Mouse (Mus musculus): ENCODE results near the gene Lsamp. TPM values are rescaled to one million over a fixed set of nuclear protein-coding genes. Genes with fewer than 3 reads are reported as not detected.
"Not testable (repeated sequence)": the region's sequence is repeated elsewhere in the genome, so short reads cannot be mapped to it uniquely, and the experiment has no call there.

Lsamp gene
- polyA plus RNA-seq, 1 experiment: 0.36 TPM

DNA sequence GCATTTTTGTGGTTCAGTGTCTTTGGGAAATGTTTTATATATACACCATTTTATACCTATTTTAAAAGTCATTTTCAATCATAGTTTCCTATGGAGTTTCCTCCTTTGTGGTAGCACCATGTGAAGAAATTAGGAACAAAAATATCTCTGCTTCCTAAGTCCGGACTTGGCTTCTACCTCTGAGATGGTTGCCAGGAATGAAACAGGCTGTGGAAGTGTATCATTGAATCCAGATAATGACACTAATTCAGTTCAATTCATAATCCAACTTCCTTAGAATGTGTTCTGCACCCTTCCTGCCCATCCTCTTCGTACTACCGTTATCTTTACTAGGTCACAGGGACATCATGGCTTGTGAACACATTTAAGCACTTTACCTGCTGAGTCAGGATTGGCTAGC, 1973.7 kb downstream of the Lsamp start:
- Histone ChIP-seq H3K27ac (replicated peaks; ENCODE audit: low read depth, low read length) (no peak overlapping the region), H3K4me1 (ENCODE audit: control insufficient read depth, insufficient read depth, insufficient read length, low read length) (no peaks in the 10 kb centered on the region), H3K4me3 (ENCODE audit: insufficient read depth, low read depth, low read length) (no peak overlapping the region)

DNA sequence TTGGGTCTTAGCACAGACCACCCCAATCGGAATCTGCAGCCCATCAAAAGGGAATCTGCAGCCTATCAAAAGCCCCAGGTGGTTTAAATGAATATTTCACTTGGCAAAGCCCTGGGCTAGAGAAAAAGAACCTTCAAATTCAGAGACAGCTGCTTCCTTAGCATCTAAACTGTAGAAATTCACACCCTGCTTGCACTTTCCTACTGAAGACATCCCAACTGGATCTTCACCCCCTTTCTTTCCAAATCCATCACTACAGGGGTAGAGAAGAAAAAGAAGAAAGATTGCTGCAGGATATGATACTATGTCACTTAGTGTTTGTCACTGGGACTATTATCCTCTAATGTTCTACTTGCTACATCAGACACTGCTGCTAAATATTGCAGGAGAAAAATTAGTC, 1981.5 kb downstream of the Lsamp start:
- no peak overlapping the region for H3K4me3 ChIP-seq (ENCODE audit: insufficient read depth, low read depth, low read length)
- no peak overlapping the region for H3K27ac ChIP-seq (replicated peaks; ENCODE audit: low read depth, low read length)
- H3K4me1 ChIP-seq (ENCODE audit: control insufficient read depth, insufficient read depth, insufficient read length, low read length): no peaks in the 10 kb centered on the region

DNA sequence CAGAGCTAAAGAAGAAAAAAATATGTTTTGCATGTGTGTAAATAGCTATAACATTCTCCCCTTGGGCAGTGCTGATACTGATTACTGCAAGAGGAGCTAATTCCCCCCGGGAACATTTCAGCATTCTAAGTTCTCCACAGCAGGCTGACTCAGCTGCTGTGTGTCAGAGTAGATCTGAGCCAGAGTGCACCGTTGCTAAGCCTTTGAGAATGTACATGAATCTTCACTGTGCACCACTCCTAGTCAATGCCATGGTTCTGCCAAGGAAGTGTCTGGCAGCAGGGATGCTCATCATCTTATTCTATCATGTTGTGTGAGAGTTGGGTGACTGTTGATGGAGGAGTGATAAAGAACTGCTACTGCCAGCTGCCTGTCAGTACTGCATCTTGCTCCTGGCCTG, 1985.1 kb downstream of the Lsamp start:
- H3K4me3 ChIP-seq (ENCODE audit: insufficient read depth, low read depth, low read length): no peak overlapping the region
- no peaks in the 10 kb centered on the region for H3K4me1 ChIP-seq (ENCODE audit: control insufficient read depth, insufficient read depth, insufficient read length, low read length)
- no peak overlapping the region for H3K27ac ChIP-seq (replicated peaks; ENCODE audit: low read depth, low read length)

DNA sequence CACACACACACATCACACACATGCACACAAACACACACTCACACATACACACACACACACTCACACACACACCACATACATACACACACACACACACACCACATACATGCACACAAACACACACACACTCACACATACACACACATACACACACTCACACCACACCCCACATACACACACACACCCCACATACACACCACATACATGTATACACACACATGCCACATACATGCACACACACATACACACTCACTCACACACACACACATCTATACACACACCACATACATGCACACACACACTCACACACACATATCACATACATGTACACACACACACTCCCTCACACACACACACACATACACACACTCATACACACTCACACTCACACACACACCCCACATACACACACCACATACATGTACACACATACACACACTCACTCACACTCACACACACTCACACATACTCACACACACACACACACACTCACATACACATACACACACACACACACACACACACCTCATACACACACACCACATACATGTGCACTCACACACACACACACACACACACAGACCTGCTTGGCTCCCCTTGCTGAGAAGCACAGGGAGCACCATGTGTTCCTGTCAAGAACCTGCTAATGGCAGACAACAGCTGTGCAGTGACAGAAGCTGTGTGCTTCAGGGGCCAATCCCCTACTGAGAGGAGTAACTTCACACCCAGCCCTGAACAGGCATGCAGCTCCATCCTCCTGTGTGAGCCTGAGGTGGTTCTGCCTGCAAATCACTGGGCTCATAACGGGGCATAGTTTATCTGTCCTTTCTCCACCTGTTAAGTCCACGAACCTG, 1990.9 kb downstream of the Lsamp start:
- Histone ChIP-seq H3K4me1 (ENCODE audit: control insufficient read depth, insufficient read depth, insufficient read length, low read length) (no peaks in the 10 kb centered on the region), H3K4me3 (ENCODE audit: insufficient read depth, low read depth, low read length) (no peak overlapping the region)

DNA sequence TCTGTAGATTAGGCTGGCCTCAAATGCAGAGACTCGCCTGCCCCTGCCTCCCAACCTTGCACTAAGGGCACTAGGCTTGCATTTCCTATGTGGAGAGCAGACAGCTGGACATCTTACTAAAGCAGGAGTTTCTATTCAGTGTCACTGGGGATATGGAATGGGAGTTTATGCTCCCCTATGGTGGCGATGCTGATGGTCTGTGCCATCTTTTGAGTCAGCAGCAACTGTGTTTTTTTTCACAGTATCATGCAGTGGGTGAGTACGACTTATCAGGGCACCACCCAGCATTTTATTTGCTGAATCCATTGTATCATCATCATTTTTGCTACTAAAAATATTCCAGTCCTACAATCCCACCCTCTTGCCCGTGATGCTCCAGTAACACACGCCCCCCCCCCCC, 1992.7 kb downstream of the Lsamp start:
- H3K4me3 ChIP-seq (ENCODE audit: insufficient read depth, low read depth, low read length): no peak overlapping the region
- no peaks in the 10 kb centered on the region for H3K4me1 ChIP-seq (ENCODE audit: control insufficient read depth, insufficient read depth, insufficient read length, low read length)
- no peak overlapping the region for H3K27ac ChIP-seq (replicated peaks; ENCODE audit: low read depth, low read length)

More for the DNA sequence above, 1990.9 kb downstream of the Lsamp start:
- no peak overlapping the region for H3K27ac ChIP-seq (replicated peaks; ENCODE audit: low read depth, low read length)

DNA sequence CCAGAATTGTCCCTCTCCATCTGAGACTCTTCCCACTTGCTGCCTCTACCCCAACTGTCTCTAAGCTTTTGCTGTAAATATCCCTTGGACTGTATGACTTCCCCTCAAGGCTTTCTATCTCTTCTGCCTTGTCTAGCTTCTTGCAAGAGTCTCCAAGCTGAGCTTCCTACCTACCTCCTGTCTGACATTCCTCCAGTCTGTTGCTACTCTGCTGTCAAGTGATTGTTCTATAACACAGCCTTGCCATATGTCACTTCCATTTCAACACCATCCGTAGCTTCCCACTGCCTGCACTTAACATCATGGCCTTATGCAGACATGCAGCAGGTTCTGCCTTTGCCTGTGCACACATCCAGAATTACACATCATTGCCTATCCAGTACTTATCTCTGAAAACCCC, 2012.8 kb downstream of the Lsamp start:
- Histone ChIP-seq H3K4me3 (ENCODE audit: insufficient read depth, low read depth, low read length) (no peak overlapping the region), H3K4me1 (ENCODE audit: control insufficient read depth, insufficient read depth, insufficient read length, low read length) (no peaks in the 10 kb centered on the region), H3K27ac (replicated peaks; ENCODE audit: low read depth, low read length) (no peak overlapping the region)

DNA sequence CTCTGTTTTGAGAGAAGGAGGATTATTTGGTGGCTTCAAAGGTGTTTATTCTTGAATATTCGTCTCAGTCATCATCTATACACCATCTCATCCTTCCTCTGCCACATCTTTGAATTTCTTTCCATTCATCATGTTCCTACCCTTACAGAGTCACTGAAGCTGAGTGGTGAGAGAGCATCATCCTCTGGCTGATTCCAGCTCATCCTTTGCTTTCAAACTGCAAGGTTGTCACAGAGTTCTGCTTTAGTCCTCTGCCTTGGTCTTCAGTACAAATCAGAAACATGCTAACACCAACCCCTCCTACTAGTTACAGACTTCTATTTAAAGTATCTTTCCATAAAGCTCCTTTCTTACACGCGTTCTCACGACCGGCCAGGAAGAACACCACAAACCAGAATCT, 2018.8 kb downstream of the Lsamp start:
- Histone ChIP-seq H3K4me3 (ENCODE audit: insufficient read depth, low read depth, low read length) (no peak overlapping the region), H3K4me1 (ENCODE audit: control insufficient read depth, insufficient read depth, insufficient read length, low read length) (no peaks in the 10 kb centered on the region), H3K27ac (replicated peaks; ENCODE audit: low read depth, low read length) (no peak overlapping the region)

DNA sequence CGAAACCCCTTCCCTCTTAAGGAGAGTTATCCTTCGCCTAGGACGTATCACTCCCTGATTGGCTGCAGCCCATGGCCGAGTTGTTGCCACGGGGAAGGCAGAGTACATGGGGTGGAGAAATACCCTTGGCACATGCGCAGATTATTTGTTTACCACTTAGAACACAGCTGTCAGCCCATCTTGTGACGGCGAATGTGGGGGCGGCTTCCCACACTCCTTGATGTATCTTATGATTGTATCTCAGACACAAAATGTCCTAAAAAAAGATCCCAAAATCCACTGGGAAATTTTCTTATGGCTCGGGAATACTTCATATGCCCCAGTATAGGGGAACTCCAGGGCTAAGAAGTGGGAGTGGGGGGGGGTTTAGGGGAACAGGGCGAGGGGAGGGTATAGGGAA, 2019.3 kb downstream of the Lsamp start:
- H3K27ac ChIP-seq (replicated peaks; ENCODE audit: low read depth, low read length); H3K4me1 ChIP-seq (ENCODE audit: control insufficient read depth, insufficient read depth, insufficient read length, low read length); H3K4me3 ChIP-seq (ENCODE audit: insufficient read depth, low read depth, low read length): not testable (repeated sequence)

DNA sequence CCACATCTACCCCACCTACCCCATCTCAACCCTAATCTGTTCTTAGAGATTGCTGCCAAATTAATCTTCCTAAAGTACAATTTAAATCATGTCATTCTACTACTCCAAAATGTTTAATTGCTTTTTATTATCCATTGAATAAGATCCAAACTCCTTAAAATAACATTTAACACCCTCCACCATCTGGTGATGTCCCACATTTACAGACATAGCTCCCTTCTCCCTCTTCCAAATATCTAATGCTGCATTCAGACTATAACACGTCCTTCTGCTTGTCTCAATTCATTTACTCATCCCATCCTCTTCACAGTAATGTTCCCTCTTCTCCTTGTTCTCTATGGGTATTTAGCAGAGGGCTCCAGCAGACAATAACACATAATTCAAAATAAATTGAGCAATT, 2020.0 kb downstream of the Lsamp start:
- no peak overlapping the region for H3K27ac ChIP-seq (replicated peaks; ENCODE audit: low read depth, low read length)
- no peak overlapping the region for H3K4me3 ChIP-seq (ENCODE audit: insufficient read depth, low read depth, low read length)
- H3K4me1 ChIP-seq (ENCODE audit: control insufficient read depth, insufficient read depth, insufficient read length, low read length): no peaks in the 10 kb centered on the region

DNA sequence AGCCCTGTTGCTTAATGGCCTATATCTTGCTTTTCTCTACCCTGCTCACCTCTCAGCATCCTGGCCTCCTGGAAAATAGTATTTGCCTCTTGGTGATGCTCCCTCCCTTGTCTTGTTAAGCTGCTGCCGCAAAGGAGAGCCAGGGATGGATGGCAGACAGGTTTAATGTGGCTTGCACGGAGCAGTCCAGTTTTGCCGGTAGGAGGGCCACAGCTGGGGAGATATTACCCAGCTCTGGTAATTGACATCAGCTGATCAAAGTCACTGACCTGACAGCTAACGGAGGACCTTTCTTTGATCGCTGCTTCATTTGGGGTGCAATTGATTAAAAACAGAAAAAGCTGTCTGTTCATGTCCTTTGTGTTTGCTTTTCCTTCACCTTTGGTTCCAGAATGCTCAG, 2030.8 kb downstream of the Lsamp start:
- no peak overlapping the region for H3K27ac ChIP-seq (replicated peaks; ENCODE audit: low read depth, low read length)
- no peak overlapping the region for H3K4me3 ChIP-seq (ENCODE audit: insufficient read depth, low read depth, low read length)

DNA sequence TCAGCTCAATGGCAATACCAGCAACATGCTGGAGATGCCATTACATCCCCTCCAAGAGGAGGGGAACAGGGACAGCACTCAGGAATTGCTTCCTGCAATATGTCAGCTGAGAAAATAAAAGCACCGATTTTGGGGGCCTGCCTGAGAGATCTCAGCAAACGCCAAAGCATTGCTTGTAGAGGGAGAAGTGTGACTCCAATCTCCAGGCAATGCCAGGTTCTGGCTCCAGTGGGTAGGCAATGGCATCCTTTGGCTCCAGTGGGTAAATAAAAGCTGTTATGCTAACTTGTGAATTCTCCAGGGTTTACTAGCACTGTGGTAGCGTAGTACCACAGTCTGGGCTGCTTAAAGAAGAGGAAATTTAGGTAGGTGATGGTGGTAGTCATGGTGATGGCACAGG, 2031.3 kb downstream of the Lsamp start:
- Histone ChIP-seq H3K27ac (replicated peaks; ENCODE audit: low read depth, low read length) (no peak overlapping the region), H3K4me1 (ENCODE audit: control insufficient read depth, insufficient read depth, insufficient read length, low read length) (no peaks in the 10 kb centered on the region), H3K4me3 (ENCODE audit: insufficient read depth, low read depth, low read length) (no peak overlapping the region)

More for the DNA sequence above, 2030.8 kb downstream of the Lsamp start:
- no peaks in the 10 kb centered on the region for H3K4me1 ChIP-seq (ENCODE audit: control insufficient read depth, insufficient read depth, insufficient read length, low read length)

DNA sequence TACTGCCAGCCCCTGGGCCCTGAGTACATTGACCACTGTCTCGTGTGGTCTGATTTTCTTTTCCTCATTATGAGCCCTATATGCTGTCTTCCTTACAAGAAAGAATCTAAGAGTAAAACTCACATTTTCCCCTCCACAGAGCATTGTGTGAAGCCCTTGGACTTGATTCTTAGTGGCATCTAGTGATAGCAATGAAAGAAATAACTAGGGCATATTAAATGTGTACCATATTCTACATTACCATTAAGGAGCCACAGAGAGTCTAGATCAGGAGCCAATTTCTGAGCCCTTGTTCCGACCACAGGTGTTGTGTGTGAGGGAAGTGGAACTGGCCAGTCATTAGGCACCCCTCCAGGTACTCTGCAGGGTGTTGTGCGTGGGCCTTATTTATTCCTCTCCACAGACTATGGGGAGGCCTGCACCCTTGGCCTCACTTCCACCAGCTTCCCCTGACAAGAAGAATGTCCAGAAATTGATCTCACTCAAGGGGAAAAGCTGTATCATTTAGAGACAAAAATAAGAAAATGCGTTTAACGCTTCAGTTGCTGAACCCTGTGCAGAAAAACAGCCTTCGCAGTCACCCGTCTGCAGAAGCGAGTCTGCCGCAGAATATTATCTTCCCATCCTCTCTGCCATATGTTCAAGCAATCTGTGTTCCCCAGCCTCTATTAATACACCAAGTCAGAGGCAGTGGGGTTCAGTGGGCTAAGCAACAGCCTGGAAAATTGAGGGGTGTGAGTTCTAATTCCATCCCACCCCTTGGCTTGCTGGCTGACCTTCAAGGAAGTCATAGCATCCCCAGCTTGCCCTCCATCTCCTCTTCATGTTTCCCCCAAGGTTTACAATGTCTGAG, 2032.9 kb downstream of the Lsamp start:
- H3K27ac ChIP-seq (replicated peaks; ENCODE audit: low read depth, low read length): no peak overlapping the region
- H3K4me3 ChIP-seq (ENCODE audit: insufficient read depth, low read depth, low read length): no peak overlapping the region
- H3K4me1 ChIP-seq (ENCODE audit: control insufficient read depth, insufficient read depth, insufficient read length, low read length): no peaks in the 10 kb centered on the region

DNA sequence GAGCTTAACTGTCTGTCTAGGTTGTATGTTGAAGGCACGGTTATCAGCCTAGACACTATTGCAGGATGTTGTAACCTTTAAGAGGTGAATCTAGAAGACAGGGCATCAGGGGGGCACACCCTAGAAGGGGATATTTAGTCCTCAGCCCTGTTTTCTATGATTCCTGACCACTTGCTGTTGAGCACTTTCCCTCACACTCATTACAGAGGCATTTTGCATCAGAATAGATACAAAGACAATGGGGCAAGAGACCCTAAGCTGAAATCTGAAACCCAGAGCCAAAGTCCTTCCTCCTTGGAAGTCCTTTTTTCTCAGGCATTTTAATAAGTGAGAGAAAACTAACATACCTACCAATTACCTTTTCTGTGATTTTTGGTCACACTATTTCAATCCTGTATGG, 2038.4 kb downstream of the Lsamp start:
- no peak overlapping the region for H3K4me3 ChIP-seq (ENCODE audit: insufficient read depth, low read depth, low read length)
- no peak overlapping the region for H3K27ac ChIP-seq (replicated peaks; ENCODE audit: low read depth, low read length)
- no peaks in the 10 kb centered on the region for H3K4me1 ChIP-seq (ENCODE audit: control insufficient read depth, insufficient read depth, insufficient read length, low read length)

DNA sequence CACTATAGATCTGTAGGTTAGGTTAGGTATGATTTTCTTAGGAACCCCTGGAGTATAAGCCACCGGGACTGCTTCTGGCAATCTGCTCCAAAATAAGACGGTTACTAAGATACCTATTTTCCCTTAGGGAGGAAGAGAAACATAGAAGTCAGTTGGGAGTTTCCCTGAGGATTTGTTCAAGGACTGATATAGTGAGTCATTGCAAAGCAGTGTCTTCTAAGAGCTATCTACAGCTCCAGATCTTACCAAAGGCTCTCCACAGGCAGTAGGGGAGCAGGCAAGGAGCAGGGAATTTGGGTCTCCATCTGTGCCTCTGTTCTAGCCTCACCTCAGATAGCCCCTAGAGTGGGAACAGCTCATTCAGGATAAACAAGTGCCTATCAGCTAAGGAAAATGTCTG, 2047.9 kb downstream of the Lsamp start:
- no peak overlapping the region for H3K27ac ChIP-seq (replicated peaks; ENCODE audit: low read depth, low read length)
- H3K4me1 ChIP-seq (ENCODE audit: control insufficient read depth, insufficient read depth, insufficient read length, low read length): no peaks in the 10 kb centered on the region

DNA sequence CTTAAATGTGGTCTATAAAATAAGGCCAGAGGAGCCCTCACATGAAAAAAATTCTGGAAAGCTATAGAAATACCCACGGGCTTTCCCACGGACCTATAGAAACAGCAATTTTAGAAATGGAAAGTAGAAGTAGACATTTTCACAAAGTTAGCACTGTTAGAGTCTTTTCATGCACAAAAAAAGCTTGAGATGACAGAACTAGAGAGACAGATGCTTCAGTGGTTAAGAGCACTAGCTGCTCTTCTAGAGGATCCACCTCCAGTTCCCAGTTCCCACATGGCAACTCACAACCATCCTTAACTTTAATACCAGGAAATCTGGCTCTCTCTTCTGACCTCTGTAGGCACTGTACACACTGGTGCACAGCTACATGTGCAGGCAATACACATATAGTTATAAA, 2049.3 kb downstream of the Lsamp start:
- H3K27ac ChIP-seq (replicated peaks; ENCODE audit: low read depth, low read length): no peak overlapping the region
- H3K4me1 ChIP-seq (ENCODE audit: control insufficient read depth, insufficient read depth, insufficient read length, low read length): no peaks in the 10 kb centered on the region
- no peak overlapping the region for H3K4me3 ChIP-seq (ENCODE audit: insufficient read depth, low read depth, low read length)

More for the DNA sequence above, 2047.9 kb downstream of the Lsamp start:
- H3K4me3 ChIP-seq (ENCODE audit: insufficient read depth, low read depth, low read length): no peak overlapping the region

DNA sequence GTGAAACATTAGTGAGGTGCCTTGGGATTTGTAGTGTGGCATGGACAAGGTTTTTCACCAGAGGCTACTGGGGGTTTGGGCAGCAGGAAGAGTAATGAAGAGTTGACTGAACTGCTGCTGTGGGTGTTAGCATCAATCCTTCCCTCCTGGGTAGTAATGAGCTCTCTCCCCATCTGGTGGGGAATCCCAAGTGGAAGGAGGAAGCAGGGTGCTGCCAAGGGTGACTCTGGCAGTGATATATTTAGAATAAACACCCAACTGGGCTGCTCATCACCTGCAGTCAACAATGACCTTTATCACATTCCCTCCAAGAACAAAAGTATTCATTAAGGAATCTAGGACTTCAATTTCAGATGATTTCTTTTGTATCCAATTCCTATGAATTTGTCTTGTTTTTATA, 2064.0 kb downstream of the Lsamp start:
- H3K4me1 ChIP-seq (ENCODE audit: control insufficient read depth, insufficient read depth, insufficient read length, low read length): no peaks in the 10 kb centered on the region
- H3K4me3 ChIP-seq (ENCODE audit: insufficient read depth, low read depth, low read length): no peak overlapping the region
- no peak overlapping the region for H3K27ac ChIP-seq (replicated peaks; ENCODE audit: low read depth, low read length)
